Mouse (Mus musculus) forebrain, postnatal 0 days (tissue): Measurements from ENCODE around the gene Pde6b. TPM values are rescaled to one million over a fixed set of nuclear protein-coding genes. Genes with fewer than 3 reads are reported as not detected.

ENCODE experiments used
- ATAC-seq: fragments of 200-750 bp; cut with Nextera tagmentation; 2 replicates; pipeline ENCODE4 v1.8.0; 2017; ENCODE audit warnings: mild to moderate bottlenecking, moderate library complexity
- DNase-seq: peaks from one replicate; pipeline ENCODE4 v3.0.0-alpha.2; 2015
- H3K27ac ChIP-seq: fragments of 300-500 bp; sonication (generic); 2 replicates; pipeline ENCODE4 v1.5.1; 2014; ENCODE audit warnings: low read depth, mild to moderate bottlenecking, antibody characterized with exemption, low read length, moderate library complexity, mixed read lengths
- H3K27me3 ChIP-seq: fragments of 300-500 bp; sonication (generic); 2 replicates; pipeline ENCODE4 v1.6.1; 2014; ENCODE audit warnings: mild to moderate bottlenecking, low read length, mixed read lengths; ENCODE audit not compliant: insufficient read depth
- H3K36me3 ChIP-seq: fragments of 300-500 bp; sonication (generic); 2 replicates; pipeline ENCODE4 v1.6.1; 2014; ENCODE audit warnings: mild to moderate bottlenecking, moderate library complexity; ENCODE audit not compliant: insufficient read depth
- H3K4me1 ChIP-seq: fragments of 300-500 bp; sonication (generic); 2 replicates; pipeline ENCODE4 v1.6.1; 2014; ENCODE audit warnings: antibody characterized with exemption; ENCODE audit not compliant: insufficient read depth
- H3K4me2 ChIP-seq: fragments of 300-500 bp; sonication (generic); 2 replicates; pipeline ENCODE4 v1.6.1; 2014; ENCODE audit warnings: low read depth, mild to moderate bottlenecking, moderate library complexity
- H3K4me3 ChIP-seq: fragments of 300-500 bp; sonication (generic); 2 replicates; pipeline ENCODE4 v1.5.1; 2014; ENCODE audit warnings: low read depth, low read length, mixed read lengths
- H3K9ac ChIP-seq: fragments of 300-500 bp; sonication (generic); 2 replicates; pipeline ENCODE4 v1.6.1; 2014; ENCODE audit warnings: mild to moderate bottlenecking
- H3K9me3 ChIP-seq: fragments of 300-500 bp; sonication (generic); 2 replicates; pipeline ENCODE4 v1.6.1; 2016; ENCODE audit warnings: low read length
- CTCF ChIP-seq: sonication (generic); IDR thresholded peaks from 2 replicates; pipeline ENCODE4 v1.5.1; 2016; ENCODE audit warnings: antibody characterized with exemption, control low read depth, low read depth
- WGBS: fragments of 180-500 bp; shearing (Covaris S2); extraction: QIAGEN DNeasy Blood & Tissue Kit; methylation state at CpG from one replicate; pipeline ENCODE4 v1.1.7; 2014; 5-methylcytosine and 5-hydroxymethylcytosine counted together
- polyA plus RNA-seq: library from polyadenylated mRNA; unstranded; fragments of >200 nt; fragmentation: Nextera tagmentation; extraction: Ambion mirVana; gene quantifications from 2 replicates; pipeline ENCODE4 v1.2.1, GENCODE M21; 2015
- total RNA-seq: library from RNA; depleted of rRNA; stranded (reverse); fragments of >200 nt; gene quantifications from 2 replicates; pipeline ENCODE4 v1.2.3, GENCODE M21; 2014

Pde6b gene
- total and polyA plus RNA-seq, 2 experiments from 2014 or later: 0.05 to 0.12 TPM

DNA sequence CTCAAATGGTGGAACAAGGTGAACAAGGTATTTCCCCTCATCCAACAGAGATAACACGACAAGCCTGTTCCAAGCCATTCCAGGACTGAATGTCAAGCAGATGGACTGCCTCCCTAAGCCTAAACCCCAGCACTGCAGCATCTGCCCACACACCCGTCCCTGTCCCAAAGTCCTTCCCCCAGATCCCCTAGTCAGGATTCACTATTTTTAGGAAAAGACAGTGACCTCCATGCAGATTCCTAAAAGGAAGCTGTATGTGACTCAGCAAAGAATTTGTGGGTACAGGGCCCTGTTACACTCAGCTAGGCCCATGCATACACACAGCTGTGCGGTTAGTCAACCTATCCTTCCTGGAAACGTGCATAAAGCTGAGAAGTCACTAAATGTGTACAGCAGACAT is 1.7 kb upstream of the Pde6b start:
- no peak overlapping the region for H3K4me2 ChIP-seq
- DNase-seq (no peak), ATAC-seq (no peak)
- H3K9ac ChIP-seq: no peak overlapping the region
- H3K4me1 ChIP-seq: no peaks in the 10 kb centered on the region
- H3K36me3 ChIP-seq: no peaks in the 10 kb centered on the region
- no peak overlapping the region for H3K27ac ChIP-seq
- H3K4me3 ChIP-seq: no peak overlapping the region
- no peak for TF ChIP-seq CTCF
- 73% methylated on average over 4 of the region's 4 CpGs for WGBS
- H3K27me3 ChIP-seq: no peaks in the 10 kb centered on the region
- 0 out of 2 replicates have a peak, but pooled peaks cover 3% of the 10 kb centered on the region for H3K9me3 ChIP-seq

- H3K27me3 ChIP-seq: no peaks in the 10 kb centered on the region
- no peaks in the 10 kb centered on the region for H3K36me3 ChIP-seq
- no peaks in the 10 kb centered on the region for H3K9me3 ChIP-seq
- TF ChIP-seq CTCF: no peak
- no peak for ATAC-seq
- no peak for DNase-seq
- WGBS: 78% methylated on average over 3 of the region's 3 CpGs
- H3K4me3 ChIP-seq: no peak overlapping the region
- H3K4me2 ChIP-seq: no peak overlapping the region
- no peak overlapping the region for H3K27ac ChIP-seq
- no peak overlapping the region for H3K9ac ChIP-seq
- H3K4me1 ChIP-seq: no peaks in the 10 kb centered on the region
Measured at GRCm38 (mm10) chr5:108389744-108390143, 1.6 kb downstream of the Pde6b start.

- no peak for DNase-seq
- ATAC-seq: no peak
Measured at GRCm38 (mm10) chr5:108403453-108403852, 15.3 kb downstream of the Pde6b start.

GRCm38 (mm10) chr5:108405460-108405859 is 17.3 kb downstream of the Pde6b start:
- H3K36me3 ChIP-seq: no peaks in the 10 kb centered on the region
- no peak overlapping the region for H3K4me3 ChIP-seq
- 72% methylated on average over 1 of the region's 1 CpGs for WGBS
- no peak overlapping the region for H3K4me2 ChIP-seq
- H3K9me3 ChIP-seq: no peaks in the 10 kb centered on the region
- H3K27me3 ChIP-seq: no peaks in the 10 kb centered on the region
- H3K27ac ChIP-seq: no peak overlapping the region
- DNase-seq (no peak), ATAC-seq (no peak)
- H3K9ac ChIP-seq: no peak overlapping the region
- TF ChIP-seq CTCF: no peak
- no peaks in the 10 kb centered on the region for H3K4me1 ChIP-seq

More at GRCm38 (mm10) chr5:108403453-108403852, 15.3 kb downstream of the Pde6b start:
- Histone ChIP-seq H3K4me1 (no peaks in the 10 kb centered on the region), H3K27ac (no peak overlapping the region), H3K4me3 (no peak overlapping the region), H3K4me2 (no peak overlapping the region), H3K36me3 (no peaks in the 10 kb centered on the region), H3K27me3 (no peaks in the 10 kb centered on the region), H3K9me3 (no peaks in the 10 kb centered on the region), H3K9ac (no peak overlapping the region)
- no peak for TF ChIP-seq CTCF
- 79% methylated on average over 4 of the region's 4 CpGs for WGBS

DNA sequence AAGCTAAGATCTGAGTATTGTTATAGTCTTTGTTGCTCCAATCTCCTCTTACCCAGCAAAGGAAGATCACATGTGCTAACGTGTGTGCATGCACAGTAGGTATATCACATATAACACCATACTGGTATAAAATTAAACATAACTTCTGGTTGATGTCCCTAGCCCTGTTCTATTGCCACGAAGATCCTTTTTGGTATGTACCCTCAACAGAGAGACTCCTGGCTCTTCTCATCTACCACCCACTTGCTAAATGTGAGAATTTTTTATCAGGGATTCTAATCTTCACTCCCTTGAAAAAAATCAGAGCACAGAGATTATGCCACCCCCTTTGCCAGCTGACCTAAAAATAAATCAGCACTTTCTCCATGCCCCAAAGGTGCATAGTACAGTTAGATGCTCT is 18.8 kb downstream of the Pde6b start:
- Histone ChIP-seq H3K4me3 (no peak overlapping the region), H3K4me2 (no peak overlapping the region), H3K27me3 (no peaks in the 10 kb centered on the region), H3K27ac (no peak overlapping the region), H3K36me3 (no peaks in the 10 kb centered on the region), H3K9me3 (no peaks in the 10 kb centered on the region), H3K4me1 (no peaks in the 10 kb centered on the region), H3K9ac (no peak overlapping the region)
- DNase-seq (no peak), ATAC-seq (no peak)
- no peak for TF ChIP-seq CTCF
- WGBS: 75% methylated on average over 2 of the region's 2 CpGs

- TF ChIP-seq CTCF: no peak
- H3K9ac ChIP-seq: no peak overlapping the region
- H3K4me3 ChIP-seq: no peak overlapping the region
- WGBS: 79% methylated on average over 2 of the region's 2 CpGs
- H3K4me2 ChIP-seq: no peak overlapping the region
- H3K4me1 ChIP-seq: no peaks in the 10 kb centered on the region
- no peaks in the 10 kb centered on the region for H3K9me3 ChIP-seq
- H3K27me3 ChIP-seq: no peaks in the 10 kb centered on the region
- H3K27ac ChIP-seq: no peak overlapping the region
- ATAC-seq (no peak), DNase-seq (no peak)
- no peaks in the 10 kb centered on the region for H3K36me3 ChIP-seq
Measured at GRCm38 (mm10) chr5:108414711-108415110, 26.5 kb downstream of the Pde6b start.

- WGBS: 84% methylated on average over 3 of the region's 3 CpGs
- H3K9ac ChIP-seq: no peak overlapping the region
- H3K4me1 ChIP-seq: no peaks in the 10 kb centered on the region
- H3K27ac ChIP-seq: no peak overlapping the region
- no peaks in the 10 kb centered on the region for H3K9me3 ChIP-seq
- H3K36me3 ChIP-seq: no peaks in the 10 kb centered on the region
- H3K4me3 ChIP-seq: no peak overlapping the region
- no peak for ATAC-seq
- no peaks in the 10 kb centered on the region for H3K27me3 ChIP-seq
- no peak for DNase-seq
- H3K4me2 ChIP-seq: no peak overlapping the region
- no peak for TF ChIP-seq CTCF
Measured at GRCm38 (mm10) chr5:108422741-108423140, 34.5 kb downstream of the Pde6b start.

- H3K27ac ChIP-seq: no peak overlapping the region
- TF ChIP-seq CTCF: no peak
- no peaks in the 10 kb centered on the region for H3K27me3 ChIP-seq
- H3K4me2 ChIP-seq: no peak overlapping the region
- H3K4me1 ChIP-seq: no peaks in the 10 kb centered on the region
- ATAC-seq (no peak), DNase-seq (no peak)
- no peak overlapping the region for H3K9ac ChIP-seq
- WGBS: 80% methylated on average over 2 of the region's 2 CpGs
- no peaks in the 10 kb centered on the region for H3K9me3 ChIP-seq
- no peak overlapping the region for H3K4me3 ChIP-seq
- H3K36me3 ChIP-seq: no peaks in the 10 kb centered on the region
Measured at GRCm38 (mm10) chr5:108423427-108423826, 35.2 kb downstream of the Pde6b start.
